Mouse (Mus musculus) lung, embryonic 16.5 days (tissue): Measurements from ENCODE around the gene Dnah14. TPM values are rescaled to one million over a fixed set of nuclear protein-coding genes. Genes with fewer than 3 reads are reported as not detected.
A peak's percentile ranks its signal among the peaks of the same experiment; 100 is the strongest.

Source experiments
- ATAC-seq: fragments of 200-750 bp; cut with Nextera tagmentation; 2 replicates; pipeline ENCODE4 v1.8.0; 2017; ENCODE audit warnings: low read depth, mild to moderate bottlenecking, moderate library complexity
- H3K27ac ChIP-seq: fragments of 300-500 bp; sonication (generic); 2 replicates; pipeline ENCODE4 v1.5.1; 2014; ENCODE audit warnings: mild to moderate bottlenecking, control low read depth, low read length
- H3K27me3 ChIP-seq: fragments of 300-500 bp; sonication (generic); 2 replicates; pipeline ENCODE4 v1.6.1; 2014; ENCODE audit warnings: low read depth, low read length, mixed read lengths; ENCODE audit not compliant: control insufficient read depth, insufficient read depth
- H3K36me3 ChIP-seq: fragments of 300-500 bp; sonication (generic); 2 replicates; pipeline ENCODE4 v1.6.1; 2014; ENCODE audit warnings: low read length; ENCODE audit not compliant: control insufficient read depth, insufficient read depth
- H3K4me1 ChIP-seq: fragments of 300-500 bp; sonication (generic); replicated peaks from 2 replicates; pipeline ENCODE4 v1.6.1; 2014; ENCODE audit warnings: low read length, mixed read lengths; ENCODE audit not compliant: control insufficient read depth, insufficient read depth
- H3K4me2 ChIP-seq: fragments of 300-500 bp; sonication (generic); 2 replicates; pipeline ENCODE4 v1.6.1; 2014; ENCODE audit warnings: low read depth, low read length, control low read depth
- H3K4me3 ChIP-seq: fragments of 300-500 bp; sonication (generic); 2 replicates; pipeline ENCODE4 v1.5.1; 2014; ENCODE audit warnings: mild to moderate bottlenecking, low read length, control low read depth
- H3K9ac ChIP-seq: fragments of 300-500 bp; sonication (generic); 2 replicates; pipeline ENCODE4 v1.6.1; 2014; ENCODE audit warnings: low read length, control low read depth
- H3K9me3 ChIP-seq: fragments of 300-500 bp; sonication (generic); 2 replicates; pipeline ENCODE4 v1.6.1; 2016; ENCODE audit warnings: low read length; ENCODE audit not compliant: control insufficient read depth
- WGBS: fragments of 180-500 bp; shearing (Covaris S2); extraction: QIAGEN DNeasy Blood & Tissue Kit; methylation state at CpG from one replicate; pipeline ENCODE4 v1.1.7; 2014; 5-methylcytosine and 5-hydroxymethylcytosine counted together
- polyA plus RNA-seq: library from polyadenylated mRNA; unstranded; fragments of >200 nt; fragmentation: Nextera tagmentation; extraction: Ambion mirVana; gene quantifications from 2 replicates; pipeline ENCODE4 v1.2.1, GENCODE M21; 2015

Dnah14 gene
- polyA plus RNA-seq, 1 experiment from 2014 or later, result 1.7 TPM

- no peak for ATAC-seq
- no peaks in the 10 kb centered on the region for H3K9me3 ChIP-seq
- peak within 1 kb of the TSS; percentile 91 for H3K9ac ChIP-seq
- H3K4me3 ChIP-seq, result peak within 1 kb of the TSS; percentile 86
- H3K4me2 ChIP-seq, result peak within 1 kb of the TSS; percentile 77
- peaks cover 23% of the 10 kb centered on the region for H3K4me1 ChIP-seq
- WGBS, result under 1% methylated on average over 14 of the region's 14 CpGs
- peak within 1 kb of the TSS; percentile 98 for H3K27ac ChIP-seq
- no peaks in the 10 kb centered on the region for H3K27me3 ChIP-seq
- H3K36me3 ChIP-seq, result no peaks in the 10 kb centered on the region
Observed at GRCm38 (mm10) chr1:181842781-181843180, 266.4 kb downstream of the Dnah14 start, which contains the start of gene Lbr. Gene Lbr (minus strand): TSS chr1:181843046.

- H3K27ac ChIP-seq, result no peak overlapping the region
- 81% methylated on average over 15 of the region's 15 CpGs for WGBS
- H3K4me2 ChIP-seq, result no peak overlapping the region
- H3K9ac ChIP-seq, result no peak overlapping the region
- H3K4me1 ChIP-seq, result peaks cover 14% of the 10 kb centered on the region
- H3K36me3 ChIP-seq, result no peaks in the 10 kb centered on the region
- H3K4me3 ChIP-seq, result no peak overlapping the region
- no peaks in the 10 kb centered on the region for H3K27me3 ChIP-seq
- no peak for ATAC-seq
- no peaks in the 10 kb centered on the region for H3K9me3 ChIP-seq
Observed at GRCm38 (mm10) chr1:181844874-181845547, 268.7 kb downstream of the Dnah14 start.

GRCm38 (mm10) chr1:181845767-181846166 lies 269.4 kb downstream of the Dnah14 start:
- H3K36me3 ChIP-seq, result no peaks in the 10 kb centered on the region
- WGBS, result 86% methylated on average over 3 of the region's 3 CpGs
- H3K4me2 ChIP-seq, result no peak overlapping the region
- no peak for ATAC-seq
- H3K27ac ChIP-seq, result no peak overlapping the region
- H3K4me1 ChIP-seq, result peaks cover 9% of the 10 kb centered on the region
- no peak overlapping the region for H3K4me3 ChIP-seq
- no peak overlapping the region for H3K9ac ChIP-seq
- no peaks in the 10 kb centered on the region for H3K27me3 ChIP-seq
- H3K9me3 ChIP-seq, result no peaks in the 10 kb centered on the region

GRCm38 (mm10) chr1:181847396-181847795 lies 271.0 kb downstream of the Dnah14 start:
- H3K4me2 ChIP-seq, result no peak overlapping the region
- H3K4me3 ChIP-seq, result no peak overlapping the region
- 91% methylated on average over 3 of the region's 3 CpGs for WGBS
- H3K4me1 ChIP-seq, result peaks cover 14% of the 10 kb centered on the region
- H3K36me3 ChIP-seq, result no peaks in the 10 kb centered on the region
- no peak for ATAC-seq
- no peak overlapping the region for H3K27ac ChIP-seq
- H3K9me3 ChIP-seq, result no peaks in the 10 kb centered on the region
- no peaks in the 10 kb centered on the region for H3K27me3 ChIP-seq
- no peak overlapping the region for H3K9ac ChIP-seq

GRCm38 (mm10) chr1:181848210-181848609 lies 271.9 kb downstream of the Dnah14 start:
- H3K27ac ChIP-seq, result 0 out of 2 replicates have a peak overlapping the region, but pooled peaks have one; percentile 16
- no peak overlapping the region for H3K4me2 ChIP-seq
- H3K9me3 ChIP-seq, result no peaks in the 10 kb centered on the region
- H3K4me3 ChIP-seq, result no peak overlapping the region
- no peaks in the 10 kb centered on the region for H3K27me3 ChIP-seq
- peaks cover 16% of the 10 kb centered on the region for H3K4me1 ChIP-seq
- 38% methylated on average over 1 of the region's 1 CpGs for WGBS
- peak; percentile 52; the same call in 1 of the 2 replicates for ATAC-seq
- no peaks in the 10 kb centered on the region for H3K36me3 ChIP-seq
- no peak overlapping the region for H3K9ac ChIP-seq

- Histone ChIP-seq H3K4me3 (no peak overlapping the region), H3K27me3 (no peaks in the 10 kb centered on the region), H3K9me3 (no peaks in the 10 kb centered on the region), H3K9ac (no peak overlapping the region), H3K27ac (no peak overlapping the region), H3K4me1 (peaks cover 17% of the 10 kb centered on the region), H3K4me2 (no peak overlapping the region), H3K36me3 (no peaks in the 10 kb centered on the region)
- WGBS, result 74% methylated on average over 4 of the region's 4 CpGs
- ATAC-seq, result no peak
Observed at GRCm38 (mm10) chr1:181850441-181850840, 274.1 kb downstream of the Dnah14 start.

GRCm38 (mm10) chr1:181851521-181852310 lies 275.4 kb downstream of the Dnah14 start:
- Histone ChIP-seq H3K36me3 (no peaks in the 10 kb centered on the region), H3K27me3 (no peaks in the 10 kb centered on the region), H3K27ac (peak overlapping the region; percentile 29; the same call in 1 of the 2 replicates), H3K4me1 (peaks cover 17% of the 10 kb centered on the region), H3K4me3 (no peak overlapping the region), H3K4me2 (no peak overlapping the region), H3K9me3 (no peaks in the 10 kb centered on the region), H3K9ac (no peak overlapping the region; the same call in 1 of the 2 replicates)
- no peak for ATAC-seq
- WGBS, result 57% methylated on average over 12 of the region's 12 CpGs

- Histone ChIP-seq H3K4me1 (peaks cover 17% of the 10 kb centered on the region), H3K27me3 (no peaks in the 10 kb centered on the region), H3K4me3 (peak overlapping the region; percentile 33), H3K27ac (peak overlapping the region; percentile 78), H3K9me3 (no peaks in the 10 kb centered on the region), H3K36me3 (no peaks in the 10 kb centered on the region), H3K9ac (peak overlapping the region; percentile 50), H3K4me2 (peak overlapping the region; percentile 60)
- WGBS, result 30% methylated on average over 13 of the region's 13 CpGs
- peak; percentile 46 for ATAC-seq
Observed at GRCm38 (mm10) chr1:181852466-181852865, 276.1 kb downstream of the Dnah14 start.

- peak overlapping the region; percentile 33 for H3K4me3 ChIP-seq
- peak overlapping the region; percentile 50 for H3K9ac ChIP-seq
- no peaks in the 10 kb centered on the region for H3K27me3 ChIP-seq
- peak overlapping the region; percentile 78 for H3K27ac ChIP-seq
- H3K4me1 ChIP-seq, result peaks cover 17% of the 10 kb centered on the region
- peak overlapping the region; percentile 60 for H3K4me2 ChIP-seq
- ATAC-seq, result peak; percentile 83
- no peaks in the 10 kb centered on the region for H3K36me3 ChIP-seq
- H3K9me3 ChIP-seq, result no peaks in the 10 kb centered on the region
- 8% methylated on average over 20 of the region's 21 CpGs for WGBS
Observed at GRCm38 (mm10) chr1:181853081-181853736, 276.9 kb downstream of the Dnah14 start.
